Mouse (Mus musculus): Measurements from ENCODE around the gene Slpi.

Slpi gene

GRCm38 (mm10) chr2:164405060-164405459, 16.2 kb upstream of the Slpi start, which contains the start of gene Matn4:
Gene Matn4 (minus strand): TSS chr2:164405160.
- no peak for DNase-seq (ENCODE audit: low read depth, low spot score)
- H3K27me3 ChIP-seq (ENCODE audit: control insufficient read depth, insufficient read depth, low read length, poor library complexity, severe bottlenecking): no peaks in the 10 kb centered on the region
- no peaks in the 10 kb centered on the region for H3K36me3 ChIP-seq (ENCODE audit: control insufficient read depth, insufficient read depth, low read length, poor library complexity, severe bottlenecking)

- Histone ChIP-seq H3K27me3 (ENCODE audit: control insufficient read depth, insufficient read depth, low read length, poor library complexity, severe bottlenecking) (no peaks in the 10 kb centered on the region), H3K36me3 (ENCODE audit: control insufficient read depth, insufficient read depth, low read length, poor library complexity, severe bottlenecking) (no peaks in the 10 kb centered on the region)
- DNase-seq (ENCODE audit: low read depth, low spot score): no peak
Observed at GRCm38 (mm10) chr2:164404082-164404990, 15.4 kb upstream of the Slpi start.

- Histone ChIP-seq H3K36me3 (ENCODE audit: control insufficient read depth, insufficient read depth, low read length, poor library complexity, severe bottlenecking) (no peaks in the 10 kb centered on the region), H3K27me3 (ENCODE audit: control insufficient read depth, insufficient read depth, low read length, poor library complexity, severe bottlenecking) (no peaks in the 10 kb centered on the region)
- DNase-seq (ENCODE audit: low read depth, low spot score): no peak
Observed at GRCm38 (mm10) chr2:164403396-164404081, 14.6 kb upstream of the Slpi start.

- Histone ChIP-seq H3K36me3 (ENCODE audit: control insufficient read depth, insufficient read depth, low read length, poor library complexity, severe bottlenecking) (no peaks in the 10 kb centered on the region), H3K27me3 (ENCODE audit: control insufficient read depth, insufficient read depth, low read length, poor library complexity, severe bottlenecking) (no peaks in the 10 kb centered on the region)
- peak; percentile 89 for DNase-seq (ENCODE audit: low read depth, low spot score)
Observed at GRCm38 (mm10) chr2:164402906-164403305, 14.0 kb upstream of the Slpi start, which contains the start of gene Rbpjl. Gene Rbpjl (plus strand): TSS chr2:164403141.

GRCm38 (mm10) chr2:164396911-164397310, 8.0 kb upstream of the Slpi start:
- no peaks in the 10 kb centered on the region for H3K27me3 ChIP-seq (ENCODE audit: control insufficient read depth, insufficient read depth, low read length, poor library complexity, severe bottlenecking)
- no peak for DNase-seq (ENCODE audit: low read depth, low spot score)
- H3K36me3 ChIP-seq (ENCODE audit: control insufficient read depth, insufficient read depth, low read length, poor library complexity, severe bottlenecking): no peaks in the 10 kb centered on the region

GRCm38 (mm10) chr2:164396076-164396475, 7.2 kb upstream of the Slpi start:
- Histone ChIP-seq H3K27me3 (ENCODE audit: control insufficient read depth, insufficient read depth, low read length, poor library complexity, severe bottlenecking) (no peaks in the 10 kb centered on the region), H3K36me3 (ENCODE audit: control insufficient read depth, insufficient read depth, low read length, poor library complexity, severe bottlenecking) (no peaks in the 10 kb centered on the region)
- DNase-seq (ENCODE audit: low read depth, low spot score): no peak

GRCm38 (mm10) chr2:164393126-164393525, 4.2 kb upstream of the Slpi start:
- no peaks in the 10 kb centered on the region for H3K36me3 ChIP-seq (ENCODE audit: control insufficient read depth, insufficient read depth, low read length, poor library complexity, severe bottlenecking)
- H3K27me3 ChIP-seq (ENCODE audit: control insufficient read depth, insufficient read depth, low read length, poor library complexity, severe bottlenecking): no peaks in the 10 kb centered on the region
- no peak for DNase-seq (ENCODE audit: low read depth, low spot score)

- Histone ChIP-seq H3K27me3 (ENCODE audit: control insufficient read depth, insufficient read depth, low read length, poor library complexity, severe bottlenecking) (no peaks in the 10 kb centered on the region; the same call in 1 of the 2 replicates), H3K36me3 (ENCODE audit: control insufficient read depth, insufficient read depth, low read length, poor library complexity, severe bottlenecking) (no peaks in the 10 kb centered on the region)
- peak; percentile 87 for DNase-seq (ENCODE audit: low read depth, low spot score)
Observed at GRCm38 (mm10) chr2:164389499-164389898, 604 bp upstream of the Slpi start.

- H3K36me3 ChIP-seq (ENCODE audit: control insufficient read depth, insufficient read depth, low read length, poor library complexity, severe bottlenecking): no peaks in the 10 kb centered on the region
- H3K27me3 ChIP-seq (ENCODE audit: control insufficient read depth, insufficient read depth, low read length, poor library complexity, severe bottlenecking): no peaks in the 10 kb centered on the region; the same call in 1 of the 2 replicates
- DNase-seq (ENCODE audit: low read depth, low spot score): peak; percentile 84
Observed at GRCm38 (mm10) chr2:164386953-164387352, 1.9 kb downstream of the Slpi start.

- no peak for DNase-seq (ENCODE audit: low read depth, low spot score)
- Histone ChIP-seq H3K27me3 (ENCODE audit: control insufficient read depth, insufficient read depth, low read length, poor library complexity, severe bottlenecking) (no peaks in the 10 kb centered on the region; the same call in 1 of the 2 replicates), H3K36me3 (ENCODE audit: control insufficient read depth, insufficient read depth, low read length, poor library complexity, severe bottlenecking) (no peaks in the 10 kb centered on the region)
Observed at GRCm38 (mm10) chr2:164385927-164386763, 2.8 kb downstream of the Slpi start.

GRCm38 (mm10) chr2:164383656-164384399, 5.1 kb downstream of the Slpi start:
- Histone ChIP-seq H3K36me3 (ENCODE audit: control insufficient read depth, insufficient read depth, low read length, poor library complexity, severe bottlenecking) (no peaks in the 10 kb centered on the region), H3K27me3 (ENCODE audit: control insufficient read depth, insufficient read depth, low read length, poor library complexity, severe bottlenecking) (no peaks in the 10 kb centered on the region; the same call in 1 of the 2 replicates)
- DNase-seq (ENCODE audit: low read depth, low spot score): no peak

- H3K27me3 ChIP-seq (ENCODE audit: control insufficient read depth, insufficient read depth, low read length, poor library complexity, severe bottlenecking): no peaks in the 10 kb centered on the region; the same call in 1 of the 2 replicates
- DNase-seq (ENCODE audit: low read depth, low spot score): no peak
Observed at GRCm38 (mm10) chr2:164382971-164383370, 5.9 kb downstream of the Slpi start.

GRCm38 (mm10) chr2:164381726-164382125, 7.2 kb downstream of the Slpi start:
- DNase-seq (ENCODE audit: low read depth, low spot score): peak; percentile 50
- Histone ChIP-seq H3K36me3 (ENCODE audit: control insufficient read depth, insufficient read depth, low read length, poor library complexity, severe bottlenecking) (no peaks in the 10 kb centered on the region), H3K27me3 (ENCODE audit: control insufficient read depth, insufficient read depth, low read length, poor library complexity, severe bottlenecking) (no peaks in the 10 kb centered on the region; the same call in 1 of the 2 replicates)

More at GRCm38 (mm10) chr2:164382971-164383370, 5.9 kb downstream of the Slpi start:
- no peaks in the 10 kb centered on the region for H3K36me3 ChIP-seq (ENCODE audit: control insufficient read depth, insufficient read depth, low read length, poor library complexity, severe bottlenecking)

Data from splenic B cell, adult 2 months (primary cell).